Mouse (Mus musculus) hindbrain, embryonic 13.5 days (tissue): ENCODE data around the gene Bcl2a1c. TPM values are rescaled to one million over a fixed set of nuclear protein-coding genes. Genes with fewer than 3 reads are reported as not detected.
"Not testable (repeated sequence)": the region's sequence is repeated elsewhere in the genome, so short reads cannot be mapped to it uniquely, and the experiment has no call there.

Experiments
- ATAC-seq: fragments of 200-750 bp; cut with Nextera tagmentation; 2 replicates; pipeline ENCODE4 v1.8.0; 2017; ENCODE audit warnings: moderate TSS enrichment; ENCODE audit not compliant: low FRiP score
- H3K27ac ChIP-seq: fragments of 300-500 bp; sonication (generic); 2 replicates; pipeline ENCODE4 v1.5.1; 2015; ENCODE audit warnings: inconsistent platforms, mild to moderate bottlenecking, moderate library complexity
- H3K27me3 ChIP-seq: fragments of 300-500 bp; sonication (generic); 2 replicates; pipeline ENCODE4 v1.6.1; 2015; ENCODE audit warnings: mild to moderate bottlenecking, inconsistent platforms
- H3K36me3 ChIP-seq: fragments of 300-500 bp; sonication (generic); 2 replicates; pipeline ENCODE4 v1.6.1; 2015; ENCODE audit warnings: mild to moderate bottlenecking, inconsistent platforms
- H3K4me1 ChIP-seq: fragments of 300-500 bp; sonication (generic); replicated peaks from 2 replicates; pipeline ENCODE4 v1.6.1; 2015; ENCODE audit warnings: inconsistent platforms
- H3K4me2 ChIP-seq: fragments of 300-500 bp; sonication (generic); 2 replicates; pipeline ENCODE4 v1.6.1; 2015; ENCODE audit warnings: inconsistent platforms, mild to moderate bottlenecking, moderate library complexity
- H3K4me3 ChIP-seq: fragments of 300-500 bp; sonication (generic); 2 replicates; pipeline ENCODE4 v1.5.1; 2015; ENCODE audit warnings: mild to moderate bottlenecking, inconsistent platforms
- H3K9ac ChIP-seq: fragments of 300-500 bp; sonication (generic); 2 replicates; pipeline ENCODE4 v1.6.1; 2015; ENCODE audit warnings: mild to moderate bottlenecking, inconsistent platforms
- H3K9me3 ChIP-seq: fragments of 300-500 bp; sonication (generic); 2 replicates; pipeline ENCODE4 v1.6.1; 2016; ENCODE audit warnings: inconsistent platforms
- WGBS: fragments of 180-500 bp; shearing (Covaris S2); methylation state at CpG from one replicate; pipeline ENCODE4 v1.1.7; 2015; 5-methylcytosine and 5-hydroxymethylcytosine counted together
- polyA plus RNA-seq: library from polyadenylated mRNA; unstranded; fragments of >200 nt; fragmentation: Nextera tagmentation; extraction: Ambion mirVana; gene quantifications from 2 replicates; pipeline ENCODE4 v1.2.1, GENCODE M21; 2015

Gene Bcl2a1c
- not detected in 2 replicates for polyA plus RNA-seq

DNA sequence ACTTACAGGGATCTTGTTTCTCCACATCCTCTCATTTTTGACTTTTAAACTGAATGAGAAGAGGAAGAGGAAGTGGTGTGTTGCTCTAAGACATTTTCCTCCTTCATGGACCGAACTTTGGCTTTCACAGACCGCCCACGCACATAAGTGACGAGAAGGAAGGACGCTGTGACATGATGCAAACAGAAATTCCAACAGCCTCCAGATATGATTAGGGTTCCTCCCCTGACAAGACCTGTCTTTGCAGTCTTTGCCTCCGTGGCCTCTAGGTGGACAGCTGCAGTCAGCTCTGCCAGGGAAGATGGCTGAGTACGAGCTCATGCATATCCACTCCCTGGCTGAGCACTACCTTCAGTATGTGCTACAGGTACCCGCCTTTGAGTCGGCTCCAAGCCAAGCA lies at the start of gene Bcl2a1c:
TSS of gene Bcl2a1c (plus strand) at position 281 of the 400 bp plus-strand sequence.
- H3K4me3 ChIP-seq, ATAC-seq, H3K9ac ChIP-seq, H3K9me3 ChIP-seq, H3K27ac ChIP-seq, H3K4me1 ChIP-seq, H3K4me2 ChIP-seq, H3K36me3 ChIP-seq, H3K27me3 ChIP-seq: not testable (repeated sequence)
- WGBS, result 83% methylated on average over 9 of the region's 9 CpGs

DNA sequence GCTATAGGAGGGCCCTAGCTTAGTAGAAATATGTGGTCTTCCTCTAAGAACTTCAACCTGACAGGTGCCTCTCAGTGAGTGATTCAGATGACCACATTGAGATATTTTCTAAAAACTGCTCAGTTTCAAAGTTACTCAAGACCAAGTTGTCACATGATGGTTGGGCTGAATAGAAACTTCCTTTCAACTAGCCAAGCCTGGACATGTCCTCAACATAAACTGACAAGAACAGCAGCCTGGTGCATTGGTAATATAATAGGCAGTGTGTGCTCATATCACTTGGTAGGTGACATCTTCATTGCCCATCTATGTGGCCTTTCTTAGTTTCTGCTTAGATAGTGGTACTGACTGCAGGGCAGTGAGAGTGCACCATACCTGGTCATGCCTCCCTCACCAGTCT lies 24.0 kb upstream of the Bcl2a1c start:
- H3K9ac ChIP-seq, H3K27me3 ChIP-seq, H3K36me3 ChIP-seq, H3K27ac ChIP-seq, ATAC-seq, H3K4me1 ChIP-seq, H3K4me3 ChIP-seq, H3K9me3 ChIP-seq, H3K4me2 ChIP-seq: not testable (repeated sequence)

DNA sequence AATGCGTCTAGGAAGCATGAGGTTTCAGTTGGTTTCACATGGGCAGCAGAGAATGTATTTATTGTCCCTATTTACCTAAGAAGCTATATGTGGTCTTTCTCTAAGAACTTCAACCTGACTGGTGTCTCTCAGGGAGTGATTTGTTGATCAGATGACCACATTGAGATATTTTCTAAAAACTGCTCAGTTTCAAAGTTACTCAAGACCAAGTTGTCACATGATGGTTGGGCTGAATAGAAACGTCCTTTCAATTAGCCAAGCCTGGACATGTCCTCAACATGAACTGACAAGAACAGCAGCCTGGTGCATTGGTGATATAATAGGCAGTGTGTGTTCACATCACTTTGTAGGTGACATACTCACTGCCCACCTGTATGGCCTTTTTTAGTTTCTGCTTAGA lies 18.2 kb upstream of the Bcl2a1c start:
- H3K4me2 ChIP-seq, H3K27ac ChIP-seq, ATAC-seq, H3K9me3 ChIP-seq, H3K27me3 ChIP-seq, H3K4me1 ChIP-seq, H3K36me3 ChIP-seq, H3K9ac ChIP-seq, H3K4me3 ChIP-seq: not testable (repeated sequence)
- whole genome bisulfite sequencing, result 82% methylated on average over 2 of the region's 2 CpGs

DNA sequence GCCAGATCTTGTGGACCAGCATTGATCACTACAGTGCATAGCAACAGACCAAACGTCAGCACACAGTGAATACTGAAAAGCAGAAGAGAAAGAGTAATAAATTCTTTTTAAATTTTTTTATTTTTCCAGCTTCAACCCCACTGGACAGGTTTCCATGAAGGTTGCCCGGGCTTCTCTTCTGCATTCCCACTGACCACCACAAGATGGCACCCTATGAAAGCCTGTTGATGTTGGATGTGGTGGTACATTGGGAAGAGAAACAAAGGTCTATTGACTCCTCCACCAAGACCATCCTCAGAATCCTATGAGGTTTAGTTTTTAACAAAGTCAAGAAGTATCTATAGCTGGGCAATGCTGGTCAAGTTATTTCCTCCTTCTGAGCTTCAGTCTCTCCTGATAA lies 11.9 kb upstream of the Bcl2a1c start:
- 6% methylated on average over 2 of the region's 2 CpGs for WGBS
- Histone ChIP-seq H3K4me2 (no peak overlapping the region), H3K36me3 (no peaks in the 10 kb centered on the region), H3K9ac (no peak overlapping the region), H3K4me3 (no peak overlapping the region), H3K27ac (no peak overlapping the region), H3K27me3 (no peaks in the 10 kb centered on the region), H3K9me3 (no peaks in the 10 kb centered on the region), H3K4me1 (no peaks in the 10 kb centered on the region)
- ATAC-seq, result no peak

DNA sequence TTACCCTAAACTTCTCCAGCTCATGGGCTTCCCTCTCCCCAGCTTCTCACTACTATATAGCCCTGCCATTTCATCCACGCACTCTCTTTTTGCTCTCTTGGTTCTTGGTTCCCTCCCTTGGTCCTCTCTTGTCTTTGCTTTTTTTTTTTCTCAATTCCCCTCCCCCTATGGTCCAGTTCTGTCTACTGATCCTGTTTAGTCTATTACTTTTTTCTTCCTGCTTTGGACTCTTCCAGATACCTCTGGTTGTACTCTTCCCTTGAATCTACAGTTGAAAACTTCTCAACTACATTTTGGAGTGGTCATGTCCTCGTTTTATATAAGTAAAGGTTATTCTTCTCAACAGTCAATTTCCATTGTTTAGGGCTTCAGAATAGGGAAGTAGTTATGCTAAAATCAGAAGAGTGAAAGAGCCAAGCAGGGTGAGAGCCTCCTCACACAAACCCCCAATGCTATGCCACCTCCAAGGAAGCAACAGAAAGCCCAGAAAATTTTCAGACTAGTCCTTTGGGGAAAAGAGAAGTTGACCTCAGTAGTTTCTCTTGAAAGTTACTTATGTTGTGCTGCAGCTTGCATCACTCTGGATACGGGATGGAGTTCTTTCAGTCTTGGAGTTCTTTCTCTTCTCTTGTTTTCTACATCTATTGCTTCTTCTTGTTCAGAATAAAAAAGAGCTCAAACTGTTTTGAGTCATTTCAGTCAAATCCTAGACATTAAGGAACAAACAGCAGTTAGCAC lies 3.8 kb upstream of the Bcl2a1c start:
- no peak overlapping the region for H3K4me3 ChIP-seq
- H3K9me3 ChIP-seq, result no peaks in the 10 kb centered on the region
- no peak for ATAC-seq

DNA sequence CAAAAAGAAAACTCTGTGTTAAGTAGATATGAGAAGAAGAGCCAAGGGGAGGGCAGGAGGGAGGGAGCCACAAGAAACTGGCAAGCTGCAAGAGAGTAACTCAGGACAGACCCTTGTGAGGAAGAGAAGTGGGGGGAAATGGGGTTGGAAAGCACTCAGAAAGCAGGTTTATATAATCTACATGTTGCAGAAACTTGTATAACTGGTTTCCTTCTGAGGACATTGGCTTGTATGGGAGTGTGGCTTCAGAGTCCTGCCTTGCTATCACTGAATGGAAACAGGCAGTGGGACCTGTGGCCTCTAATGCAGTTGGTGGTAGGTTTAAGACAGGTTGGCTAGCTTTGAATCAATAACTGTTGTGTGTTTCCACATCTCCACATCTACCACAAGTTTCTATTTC lies 1.6 kb upstream of the Bcl2a1c start:
- not testable (repeated sequence) for H3K4me1 ChIP-seq, H3K36me3 ChIP-seq, H3K27ac ChIP-seq, H3K27me3 ChIP-seq, H3K9ac ChIP-seq, H3K4me2 ChIP-seq, ATAC-seq, H3K4me3 ChIP-seq, H3K9me3 ChIP-seq

More for the DNA sequence above, 3.8 kb upstream of the Bcl2a1c start:
- Histone ChIP-seq H3K27me3 (no peaks in the 10 kb centered on the region), H3K27ac (no peak overlapping the region), H3K9ac (no peak overlapping the region), H3K4me1 (no peaks in the 10 kb centered on the region), H3K36me3 (no peaks in the 10 kb centered on the region), H3K4me2 (no peak overlapping the region)
- 69% methylated on average over 3 of the region's 3 CpGs for WGBS

DNA sequence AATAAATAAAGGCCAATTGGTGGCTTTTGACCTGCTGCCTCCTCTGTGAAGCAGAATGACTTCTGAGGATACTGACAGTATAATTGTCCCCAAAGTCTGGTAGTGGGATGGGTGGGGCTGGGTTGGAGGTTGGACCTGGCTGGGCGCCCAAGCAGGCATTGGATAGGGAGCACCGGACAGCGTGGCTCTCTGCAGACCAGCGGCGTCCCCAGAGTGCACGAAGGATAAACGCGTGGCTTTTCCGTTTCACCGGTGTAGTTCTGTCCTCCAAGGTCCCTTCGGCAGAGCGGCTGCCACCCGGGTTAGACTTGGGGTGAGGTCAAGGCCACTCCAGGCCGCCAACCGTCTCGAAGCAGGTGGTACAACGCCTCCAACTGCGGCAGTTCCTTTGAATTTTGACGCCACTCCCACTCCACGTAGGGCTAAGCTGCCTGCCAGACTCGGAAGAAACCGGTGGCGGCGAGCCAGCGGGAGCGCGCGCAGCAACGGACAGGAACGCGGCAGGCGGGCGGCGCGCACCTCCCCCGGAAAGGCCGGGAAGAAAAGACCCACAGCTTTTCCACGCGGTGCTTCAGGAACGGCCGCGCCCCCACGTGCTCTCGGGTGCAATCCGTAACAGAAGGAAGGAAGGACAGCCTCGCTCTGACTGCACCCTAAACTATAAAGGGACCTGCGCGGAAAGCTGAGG lies 38.0 kb downstream of the Bcl2a1c start:
- WGBS, result under 1% methylated on average over 47 of the region's 48 CpGs
- ATAC-seq, result peak; percentile 87

DNA sequence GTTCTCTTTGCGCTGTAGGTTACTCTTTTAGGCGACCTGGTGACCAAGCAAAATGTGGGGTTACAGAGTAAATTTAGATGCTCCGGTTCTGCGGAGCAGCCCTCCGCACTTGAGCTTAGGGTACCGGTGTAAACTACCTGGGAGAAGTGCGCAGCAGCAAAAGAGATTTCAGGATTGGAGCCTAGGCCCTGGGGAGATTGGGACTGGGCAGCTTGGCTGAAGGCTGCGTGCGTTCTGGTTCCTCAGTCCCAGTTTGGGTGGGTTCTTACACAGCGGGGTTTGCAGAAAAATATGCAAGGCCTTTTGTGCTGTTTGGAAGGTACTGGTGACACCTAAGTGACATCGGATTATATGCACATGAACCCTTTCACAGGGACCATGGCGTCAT lies 38.5 kb downstream of the Bcl2a1c start:
- Histone ChIP-seq H3K4me1 (peaks cover 11% of the 10 kb centered on the region), H3K4me3 (peak overlapping the region; percentile 55), H3K36me3 (no peaks in the 10 kb centered on the region), H3K4me2 (peak overlapping the region; percentile 92), H3K9ac (peak overlapping the region; percentile 77), H3K27me3 (peaks cover 15% of the 10 kb centered on the region; the same call in 1 of the 2 replicates), H3K27ac (no peak overlapping the region), H3K9me3 (no peaks in the 10 kb centered on the region)
- no peak for ATAC-seq
- 14% methylated on average over 12 of the region's 12 CpGs for WGBS

More for the DNA sequence above, 38.0 kb downstream of the Bcl2a1c start:
- H3K9me3 ChIP-seq, result no peaks in the 10 kb centered on the region
- H3K36me3 ChIP-seq, result no peaks in the 10 kb centered on the region
- peaks cover 15% of the 10 kb centered on the region; the same call in 1 of the 2 replicates for H3K27me3 ChIP-seq
- peak overlapping the region; percentile 55 for H3K4me3 ChIP-seq
- H3K9ac ChIP-seq, result peak overlapping the region; percentile 77
- peaks cover 11% of the 10 kb centered on the region for H3K4me1 ChIP-seq
- no peak overlapping the region for H3K27ac ChIP-seq
- H3K4me2 ChIP-seq, result peak overlapping the region; percentile 92

DNA sequence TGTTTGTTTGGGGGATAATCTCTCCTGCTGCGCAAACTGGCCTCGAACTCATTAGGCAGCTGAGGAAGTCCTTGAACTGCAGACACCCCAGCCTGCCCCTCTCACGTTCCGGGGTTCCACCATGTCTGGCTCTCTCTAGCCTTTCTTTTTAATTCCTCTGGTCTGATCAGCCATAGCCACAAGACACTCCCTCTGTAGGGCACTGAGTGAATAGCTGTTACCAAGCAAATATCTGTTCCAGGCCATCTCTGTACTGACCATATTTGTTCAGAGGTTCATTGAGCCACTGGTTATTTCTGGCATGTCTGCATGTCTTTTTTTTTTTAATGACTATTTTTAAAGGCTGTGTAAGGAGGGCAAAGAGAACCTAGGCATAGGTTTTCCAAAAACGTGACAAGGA lies 39.5 kb downstream of the Bcl2a1c start:
- Histone ChIP-seq H3K4me1 (peaks cover 11% of the 10 kb centered on the region), H3K27me3 (peaks cover 15% of the 10 kb centered on the region; the same call in 1 of the 2 replicates)
- H3K4me3 ChIP-seq, H3K9ac ChIP-seq, H3K9me3 ChIP-seq, H3K4me2 ChIP-seq, H3K27ac ChIP-seq, ATAC-seq, H3K36me3 ChIP-seq: not testable (repeated sequence)
- 57% methylated on average over 5 of the region's 5 CpGs for WGBS

DNA sequence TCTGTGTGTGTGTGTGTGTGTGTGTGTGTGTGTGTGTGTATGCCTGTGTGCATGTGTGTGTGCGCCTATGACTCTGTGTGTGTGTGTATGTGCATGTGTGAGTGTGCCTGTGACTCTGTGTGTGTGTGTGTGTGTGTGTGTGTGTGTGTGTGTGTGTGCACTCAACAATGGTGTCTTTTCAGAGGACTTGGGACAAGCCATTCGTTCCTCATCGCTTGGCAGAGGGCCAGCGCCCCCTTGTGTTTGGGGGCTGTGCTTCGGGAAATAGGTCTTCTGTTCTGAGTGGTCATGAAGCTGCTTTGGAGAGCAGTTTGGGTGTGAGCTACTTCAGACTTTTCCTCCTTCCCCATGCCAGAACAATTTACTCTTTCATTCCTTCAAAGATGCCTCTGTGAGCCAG lies 41.8 kb downstream of the Bcl2a1c start:
- H3K9ac ChIP-seq, H3K4me2 ChIP-seq, H3K9me3 ChIP-seq, H3K4me3 ChIP-seq, H3K27ac ChIP-seq, H3K27me3 ChIP-seq, H3K36me3 ChIP-seq, ATAC-seq: not testable (repeated sequence)
- WGBS, result 30% methylated on average over 5 of the region's 5 CpGs
- H3K4me1 ChIP-seq, result peaks cover 11% of the 10 kb centered on the region

DNA sequence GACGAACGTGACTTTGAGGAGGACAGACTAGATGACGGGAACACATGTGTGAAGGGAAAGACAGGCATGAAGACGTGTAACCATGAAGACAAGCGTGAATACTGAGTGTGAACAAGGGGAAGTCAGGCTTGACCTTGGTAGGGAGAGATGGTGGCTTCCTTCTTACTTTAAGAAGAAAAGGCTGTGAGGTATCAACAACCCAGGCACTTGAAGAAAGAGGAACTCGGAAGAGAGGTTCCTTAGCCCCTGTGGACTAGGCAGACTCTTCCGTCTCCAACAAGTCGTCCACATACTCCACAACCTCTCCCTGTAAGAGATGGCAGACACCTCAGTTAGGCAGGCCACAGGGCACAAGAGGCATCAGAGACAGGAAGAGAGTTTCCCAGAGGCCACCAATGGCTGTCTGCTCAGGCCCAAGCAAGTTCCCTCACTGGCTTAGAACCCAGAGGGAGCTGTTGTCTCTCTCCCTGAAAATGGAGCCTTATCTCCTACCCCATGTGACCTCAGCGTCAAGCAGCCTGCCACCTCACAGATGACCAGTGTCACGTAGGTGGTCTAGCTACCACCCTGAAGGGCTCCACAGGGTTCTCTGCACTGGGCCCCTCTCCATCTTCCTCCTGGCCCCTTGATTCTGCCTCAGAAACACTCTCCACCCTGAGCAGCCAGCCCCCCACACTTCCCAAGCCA lies 45.5 kb downstream of the Bcl2a1c start:
- Histone ChIP-seq H3K36me3 (no peaks in the 10 kb centered on the region; the same call in 1 of the 2 replicates), H3K9me3 (no peaks in the 10 kb centered on the region), H3K27me3 (no peaks in the 10 kb centered on the region), H3K9ac (no peak overlapping the region), H3K4me1 (no peaks in the 10 kb centered on the region), H3K27ac (no peak overlapping the region), H3K4me3 (no peak overlapping the region), H3K4me2 (no peak overlapping the region)
- 93% methylated on average over 10 of the region's 10 CpGs for WGBS
- ATAC-seq, result no peak

DNA sequence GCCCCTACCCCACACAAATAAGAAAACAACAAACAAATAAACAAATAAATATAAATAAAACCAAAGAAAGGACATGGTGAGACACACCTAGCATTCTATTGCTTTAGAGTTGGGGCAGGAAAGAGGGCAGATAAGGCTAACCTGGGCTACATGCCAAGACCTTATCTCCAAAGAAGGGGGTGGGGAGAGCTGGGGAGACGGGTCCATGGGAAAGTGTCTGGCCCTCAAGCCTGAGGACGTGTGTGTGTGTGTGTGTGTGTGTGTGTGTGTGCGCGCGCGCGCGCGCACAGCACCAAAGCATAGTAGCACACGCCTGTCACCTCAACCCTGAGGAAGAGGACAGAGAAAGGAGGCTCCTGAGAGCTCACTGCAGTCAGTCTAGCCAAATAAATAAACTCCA lies 47.2 kb downstream of the Bcl2a1c start:
- H3K4me2 ChIP-seq, result no peak overlapping the region
- H3K27ac ChIP-seq, result no peak overlapping the region
- 91% methylated on average over 10 of the region's 10 CpGs for WGBS
- H3K9me3 ChIP-seq, result no peaks in the 10 kb centered on the region
- no peaks in the 10 kb centered on the region for H3K4me1 ChIP-seq
- H3K27me3 ChIP-seq, result no peaks in the 10 kb centered on the region
- no peak overlapping the region for H3K4me3 ChIP-seq
- H3K9ac ChIP-seq, result no peak overlapping the region
- H3K36me3 ChIP-seq, result no peaks in the 10 kb centered on the region; the same call in 1 of the 2 replicates
- no peak for ATAC-seq
